Mouse (Mus musculus) lung, postnatal 0 days (tissue): ENCODE measurements around the gene Akap5. TPM values are rescaled to one million over a fixed set of nuclear protein-coding genes. Genes with fewer than 3 reads are reported as not detected.
A peak's percentile ranks its signal among the peaks of the same experiment; 100 is the strongest.

Experiments used
- ATAC-seq: fragments of 200-750 bp; cut with Nextera tagmentation; 2 replicates; pipeline ENCODE4 v1.8.0; 2017; ENCODE audit warnings: moderate library complexity
- DNase-seq: peaks from one replicate; pipeline ENCODE4 v3.0.0-alpha.2; 2016; ENCODE audit warnings: low spot score
- H3K27ac ChIP-seq: fragments of 300-500 bp; sonication (generic); 2 replicates; pipeline ENCODE4 v1.5.1; 2014; ENCODE audit warnings: antibody characterized with exemption, mild to moderate bottlenecking, low read length, mixed read lengths
- H3K27me3 ChIP-seq: fragments of 300-500 bp; sonication (generic); replicated peaks from 2 replicates; pipeline ENCODE4 v1.6.1; 2014; ENCODE audit warnings: low read length, mixed read lengths; ENCODE audit not compliant: insufficient read depth
- H3K36me3 ChIP-seq: fragments of 300-500 bp; sonication (generic); 2 replicates; pipeline ENCODE4 v1.6.1; 2014; ENCODE audit warnings: low read length, mixed read lengths; ENCODE audit not compliant: insufficient read depth
- H3K4me1 ChIP-seq: fragments of 300-500 bp; sonication (generic); 2 replicates; pipeline ENCODE4 v1.6.1; 2014; ENCODE audit warnings: antibody characterized with exemption, low read depth, low read length, mixed read lengths; ENCODE audit not compliant: insufficient read depth
- H3K4me2 ChIP-seq: fragments of 300-500 bp; sonication (generic); replicated peaks from 2 replicates; pipeline ENCODE4 v1.6.1; 2014; ENCODE audit warnings: low read depth, mild to moderate bottlenecking, low read length, moderate library complexity, mixed read lengths
- H3K4me3 ChIP-seq: fragments of 300-500 bp; sonication (generic); 2 replicates; pipeline ENCODE4 v1.5.1; 2014; ENCODE audit warnings: low read depth, low read length
- H3K9ac ChIP-seq: fragments of 300-500 bp; sonication (generic); replicated peaks from 2 replicates; pipeline ENCODE4 v1.6.1; 2014; ENCODE audit warnings: low read depth, mild to moderate bottlenecking
- H3K9me3 ChIP-seq: fragments of 300-500 bp; sonication (generic); 2 replicates; pipeline ENCODE4 v1.6.1; 2016; ENCODE audit warnings: low read length, mixed read lengths
- CTCF ChIP-seq: IDR thresholded peaks from 2 replicates; pipeline ENCODE4 v1.5.1; 2016; ENCODE audit warnings: antibody characterized with exemption, mild to moderate bottlenecking
- EP300 ChIP-seq: IDR thresholded peaks from 2 replicates; pipeline ENCODE4 v1.6.1; 2016; ENCODE audit warnings: antibody characterized with exemption, mild to moderate bottlenecking, control low read depth
- WGBS: fragments of 180-500 bp; shearing (Covaris S2); extraction: QIAGEN DNeasy Blood & Tissue Kit; methylation state at CpG from one replicate; pipeline ENCODE4 v1.1.7; 2014; 5-methylcytosine and 5-hydroxymethylcytosine counted together
- polyA plus RNA-seq: library from polyadenylated mRNA; unstranded; fragments of >200 nt; fragmentation: Nextera tagmentation; extraction: Ambion mirVana; gene quantifications from 2 replicates; pipeline ENCODE4 v1.2.1, GENCODE M21; 2015

The Akap5 gene
- polyA plus RNA-seq, 1 experiment from 2014 or later = 84.2 TPM

DNA sequence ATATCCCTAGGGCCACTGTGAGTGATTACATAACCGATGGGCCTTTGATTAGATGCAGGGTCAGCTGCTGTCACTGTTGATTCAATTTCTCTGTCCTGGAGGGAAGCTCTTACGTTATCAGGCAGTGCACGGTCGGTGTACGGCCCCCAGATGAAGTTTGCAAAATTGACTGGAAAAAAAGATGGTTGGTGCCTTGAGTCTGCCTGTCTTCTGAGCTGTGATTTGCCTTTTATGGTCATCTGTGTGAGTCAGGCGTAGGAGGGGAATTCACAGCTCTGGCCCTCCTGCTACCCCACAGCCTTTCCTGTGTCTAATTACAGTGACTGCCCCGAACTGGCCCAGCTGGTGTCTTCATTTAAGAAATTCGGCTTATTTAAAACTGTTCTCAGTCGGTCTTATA is 16.7 kb upstream of the Akap5 start:
- Histone ChIP-seq H3K27ac (peak overlapping the region; percentile 77; the same call in 1 of the 2 replicates), H3K4me1 (peaks cover 16% of the 10 kb centered on the region; the same call in 1 of the 2 replicates), H3K9me3 (no peaks in the 10 kb centered on the region), H3K9ac (peak overlapping the region; percentile 13; the same call in 1 of the 2 replicates), H3K36me3 (no peaks in the 10 kb centered on the region), H3K4me3 (no peak overlapping the region), H3K4me2 (no peak overlapping the region), H3K27me3 (no peaks in the 10 kb centered on the region)
- DNase-seq = peak; percentile 77
- 25% methylated on average over 9 of the region's 9 CpGs for WGBS
- TF ChIP-seq EP300 (no peak), CTCF (no peak)
- ATAC-seq = peak; percentile 56

DNA sequence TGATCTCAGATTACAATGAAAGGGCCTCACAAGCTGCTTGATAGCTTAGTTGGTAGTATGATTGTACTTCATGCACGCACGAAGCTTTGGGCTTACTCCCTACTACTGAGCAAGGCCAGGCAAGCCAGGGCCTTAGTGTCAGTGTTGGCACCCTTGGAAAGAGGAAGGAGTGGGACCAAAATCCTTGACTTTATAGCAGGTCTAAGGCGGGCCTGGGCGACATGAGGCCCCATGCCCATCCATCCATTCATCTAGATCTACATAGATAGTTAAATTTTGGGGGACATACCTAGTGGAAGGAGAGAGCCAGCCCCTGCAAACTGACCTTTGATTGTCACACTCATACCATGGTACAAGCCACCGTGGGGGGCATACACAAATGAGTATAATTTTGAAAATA is 16.3 kb upstream of the Akap5 start:
- peaks cover 16% of the 10 kb centered on the region; the same call in 1 of the 2 replicates for H3K4me1 ChIP-seq

DNA sequence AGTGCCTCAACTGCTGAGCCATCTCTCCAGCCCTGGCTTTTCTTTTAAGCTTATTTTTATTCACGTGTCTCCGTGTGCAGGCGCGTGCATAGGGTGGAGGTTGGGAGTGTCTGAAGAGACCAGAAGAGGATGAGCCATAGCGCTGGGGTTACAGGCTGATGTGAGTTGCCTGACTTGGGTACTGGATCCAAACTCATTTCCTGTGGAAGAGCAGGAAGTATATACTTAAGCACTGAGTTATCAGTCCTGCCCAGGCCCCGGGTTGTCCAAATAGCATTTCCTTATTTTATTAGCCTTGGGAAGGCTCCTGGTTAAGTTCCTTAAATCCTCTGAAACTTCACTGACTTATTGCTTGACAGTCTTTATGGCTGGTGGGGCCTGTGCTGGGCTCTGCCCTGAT is 14.7 kb upstream of the Akap5 start:
- Histone ChIP-seq H3K9ac (no peak overlapping the region), H3K4me3 (no peak overlapping the region), H3K36me3 (peaks cover 6% of the 10 kb centered on the region; the same call in 1 of the 2 replicates), H3K9me3 (no peaks in the 10 kb centered on the region), H3K27ac (peak overlapping the region; percentile 57; the same call in 1 of the 2 replicates), H3K27me3 (no peaks in the 10 kb centered on the region), H3K4me1 (peaks cover 16% of the 10 kb centered on the region; the same call in 1 of the 2 replicates), H3K4me2 (no peak overlapping the region)
- DNase-seq (peak; percentile 62), ATAC-seq (peak; percentile 43)
- WGBS = 64% methylated on average over 6 of the region's 6 CpGs
- TF ChIP-seq EP300 = peak; percentile 82
- TF ChIP-seq CTCF = no peak

More for the DNA sequence above, 16.3 kb upstream of the Akap5 start:
- Histone ChIP-seq H3K36me3 (0 out of 2 replicates have a peak, but pooled peaks cover 2% of the 10 kb centered on the region), H3K9me3 (no peaks in the 10 kb centered on the region), H3K4me2 (no peak overlapping the region), H3K9ac (no peak overlapping the region), H3K27me3 (no peaks in the 10 kb centered on the region), H3K4me3 (no peak overlapping the region), H3K27ac (peak overlapping the region; percentile 77; the same call in 1 of the 2 replicates)
- 76% methylated on average over 5 of the region's 5 CpGs for WGBS
- DNase-seq (no peak), ATAC-seq (no peak)
- TF ChIP-seq EP300 (no peak), CTCF (no peak)

DNA sequence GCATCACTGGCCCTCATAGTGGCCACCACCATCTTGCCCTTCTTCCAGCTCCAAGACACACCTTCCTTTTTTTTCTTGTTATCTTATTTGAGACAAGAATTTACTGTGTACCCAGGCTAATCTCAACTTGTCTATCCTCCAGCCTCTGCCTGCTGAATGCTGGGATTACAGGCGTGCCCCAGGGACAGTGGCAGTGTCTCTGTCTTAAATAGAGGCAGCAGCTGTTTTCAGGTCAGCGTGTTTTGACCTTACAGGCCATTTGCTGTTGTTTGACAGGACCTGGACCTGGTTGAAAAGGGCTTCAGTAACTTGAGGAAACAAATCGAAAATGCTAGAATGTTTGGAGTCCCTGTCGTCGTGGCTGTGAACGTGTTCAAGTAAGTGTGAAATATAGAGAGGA is 14.1 kb upstream of the Akap5 start:
- Histone ChIP-seq H3K36me3 (peaks cover 12% of the 10 kb centered on the region; the same call in 1 of the 2 replicates), H3K4me1 (peaks cover 16% of the 10 kb centered on the region; the same call in 1 of the 2 replicates), H3K4me2 (no peak overlapping the region), H3K27me3 (no peaks in the 10 kb centered on the region), H3K9ac (no peak overlapping the region), H3K4me3 (no peak overlapping the region), H3K27ac (peak overlapping the region; percentile 57), H3K9me3 (no peaks in the 10 kb centered on the region)
- DNase-seq (no peak), ATAC-seq (no peak)
- TF ChIP-seq EP300 = no peak
- TF ChIP-seq CTCF = no peak
- 52% methylated on average over 6 of the region's 6 CpGs for WGBS

DNA sequence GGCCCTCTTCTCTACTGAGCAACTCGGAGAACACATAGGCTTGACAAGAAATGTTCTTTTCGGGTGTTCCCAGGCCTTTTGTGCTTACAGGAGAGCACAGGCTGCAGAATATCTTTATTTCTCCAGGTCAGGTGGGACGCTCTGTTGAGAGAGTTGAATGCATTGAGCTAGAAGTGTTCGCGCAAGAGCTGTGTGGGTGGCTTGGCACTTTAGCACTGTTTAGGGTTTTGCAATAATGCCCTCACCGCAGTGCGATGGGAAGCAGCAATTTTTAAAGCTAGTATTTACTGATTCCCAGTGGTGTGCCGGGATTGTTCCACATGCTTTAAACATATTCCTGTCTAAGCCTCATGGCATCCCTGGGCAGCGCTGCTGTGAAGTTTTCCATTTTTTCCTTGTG is 13.5 kb upstream of the Akap5 start:
- peak; percentile 36 for DNase-seq
- no peak for ATAC-seq
- Histone ChIP-seq H3K4me3 (no peak overlapping the region), H3K27me3 (no peaks in the 10 kb centered on the region), H3K27ac (peak overlapping the region; percentile 51), H3K36me3 (peaks cover 12% of the 10 kb centered on the region; the same call in 1 of the 2 replicates), H3K9ac (no peak overlapping the region), H3K9me3 (no peaks in the 10 kb centered on the region), H3K4me1 (peaks cover 16% of the 10 kb centered on the region; the same call in 1 of the 2 replicates), H3K4me2 (no peak overlapping the region)
- 69% methylated on average over 9 of the region's 9 CpGs for WGBS
- TF ChIP-seq EP300 (no peak), CTCF (no peak)

DNA sequence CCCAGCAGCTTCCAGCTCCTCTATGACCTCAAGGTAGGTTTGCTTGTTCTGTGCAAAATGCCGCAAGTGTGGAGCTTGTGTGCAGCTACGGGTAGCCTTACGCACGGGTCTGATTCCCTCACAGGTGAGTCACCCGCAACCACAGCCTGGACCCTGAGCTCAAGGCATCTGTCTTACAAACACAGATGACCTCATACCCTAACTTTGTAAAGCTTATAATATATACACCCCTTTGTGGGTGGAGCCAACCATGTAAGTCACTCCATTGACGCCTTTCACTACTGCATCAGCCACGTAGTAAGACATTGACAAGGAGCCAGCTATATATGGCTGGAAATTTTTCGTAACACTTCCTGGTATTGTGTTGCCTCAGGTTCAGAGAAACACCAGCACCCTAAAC is 12.7 kb upstream of the Akap5 start:
- peak overlapping the region; percentile 51 for H3K27ac ChIP-seq
- TF ChIP-seq EP300 = peak; percentile 30; the same call in 1 of the 2 replicates
- TF ChIP-seq CTCF = no peak
- no peak overlapping the region for H3K4me3 ChIP-seq
- DNase-seq = peak; percentile 69
- no peaks in the 10 kb centered on the region for H3K27me3 ChIP-seq
- 64% methylated on average over 8 of the region's 8 CpGs for WGBS
- H3K9me3 ChIP-seq = no peaks in the 10 kb centered on the region
- H3K9ac ChIP-seq = no peak overlapping the region
- H3K36me3 ChIP-seq = peaks cover 18% of the 10 kb centered on the region
- H3K4me2 ChIP-seq = no peak overlapping the region
- peaks cover 16% of the 10 kb centered on the region; the same call in 1 of the 2 replicates for H3K4me1 ChIP-seq
- ATAC-seq = peak; percentile 66
